ENCODE assay signal across 11 mouse cellular contexts in genomic region chr2:68346606-68347237, GRCm38 (mm10).
A peak's percentile ranks its signal among the peaks of the same experiment; 100 is the strongest.
DNase-seq lines count a peak whose midpoint lies in the region; ATAC-seq lines count a peak whose summit lies in the region.
"Had no signal": no experiment of that assay in that cellular context is flagged by ENCODE, and none has a peak within 500 bp of the region (broad histone marks: within the 10 kb centered on the region; RNA-seq: fewer than 3 reads in every experiment).

No protein-coding gene starts in this region.

- peaks cover 25% of the 10 kb centered on the region for H3K36me3 ChIP-seq in forebrain, embryonic 12.5 days (replicated peaks)
- H3K36me3 ChIP-seq in hindbrain, embryonic 14.5 days (replicated peaks; ENCODE audit: control insufficient read depth, insufficient read depth), result 0 out of 2 replicates have a peak, but pooled peaks cover 6% of the 10 kb centered on the region
- H3K36me3 ChIP-seq in midbrain, embryonic 16.5 days (ENCODE audit: control insufficient read depth, insufficient read depth, low read length), result no peaks in the 10 kb centered on the region

- 18% methylated on average over 8 of the region's 8 CpGs for WGBS in forebrain, embryonic 12.5 days
- WGBS in hindbrain, embryonic 14.5 days, result 16% methylated on average over 8 of the region's 8 CpGs
- 25% methylated on average over 8 of the region's 8 CpGs for WGBS in midbrain, embryonic 16.5 days

- no peak overlapping the region for H3K4me2 ChIP-seq in forebrain, embryonic 12.5 days
- H3K4me2 ChIP-seq in hindbrain, embryonic 14.5 days (replicated peaks), result no peak overlapping the region
- H3K4me2 ChIP-seq in midbrain, embryonic 16.5 days (ENCODE audit: low read length), result no peak overlapping the region

- no peak overlapping the region for H3K9ac ChIP-seq in forebrain, embryonic 12.5 days
- no peak overlapping the region for H3K9ac ChIP-seq in hindbrain, embryonic 14.5 days
- no peak overlapping the region for H3K9ac ChIP-seq in midbrain, embryonic 16.5 days (ENCODE audit: low read depth, low read length)
- H3K9ac ChIP-seq: liver, embryonic 14.5 days had no signal

- peak; percentile 17 for DNase-seq in layer of hippocampus, adult 11-12 months (ENCODE audit: low spot score)
- no peak for DNase-seq in layer of hippocampus, postnatal 25 days (ENCODE audit: extremely low spot score in 1 of 2, low spot score in 1 of 2)
- DNase-seq in hindbrain, embryonic 14.5 days (ENCODE audit: low spot score), result no peak
- DNase-seq in lung, postnatal 14 days, result no peak
- no peak for DNase-seq in spleen, postnatal 14 days (ENCODE audit: low spot score in 2 of 2)
- DNase-seq: gastrocnemius, postnatal 36 days had no signal

- peak; percentile 67; the same call in 1 of the 2 replicates for ATAC-seq in forebrain, embryonic 12.5 days (ENCODE audit: low FRiP score)
- peak; percentile 75 for ATAC-seq in hindbrain, embryonic 14.5 days (ENCODE audit: low FRiP score)
- ATAC-seq in midbrain, embryonic 16.5 days, result peak; percentile 78
- ATAC-seq: inflammation-experienced regulatory T-cells, adult 6 months had no signal

- H3K9me3 ChIP-seq in forebrain, embryonic 12.5 days, result no peaks in the 10 kb centered on the region
- no peaks in the 10 kb centered on the region for H3K9me3 ChIP-seq in hindbrain, embryonic 14.5 days (ENCODE audit: control insufficient read depth, low read length)
- no peaks in the 10 kb centered on the region for H3K9me3 ChIP-seq in midbrain, embryonic 16.5 days (replicated peaks; ENCODE audit: control insufficient read depth, low read length, poor library complexity, severe bottlenecking)

- H3K4me1 ChIP-seq in forebrain, embryonic 12.5 days, result peaks cover 24% of the 10 kb centered on the region
- H3K4me1 ChIP-seq in hindbrain, embryonic 14.5 days (replicated peaks; ENCODE audit: control insufficient read depth, insufficient read depth, low read length), result peaks cover 6% of the 10 kb centered on the region
- peaks cover 6% of the 10 kb centered on the region; the same call in 1 of the 2 replicates for H3K4me1 ChIP-seq in midbrain, embryonic 16.5 days (ENCODE audit: control insufficient read depth, insufficient read depth, low read length)

- peaks cover 6% of the 10 kb centered on the region; the same call in 1 of the 2 replicates for H3K27me3 ChIP-seq in forebrain, embryonic 12.5 days
- H3K27me3 ChIP-seq in hindbrain, embryonic 14.5 days (ENCODE audit: control insufficient read depth, insufficient read depth, low read length), result no peaks in the 10 kb centered on the region
- H3K27me3 ChIP-seq in midbrain, embryonic 16.5 days (ENCODE audit: control insufficient read depth, insufficient read depth, low read depth, low read length), result no peaks in the 10 kb centered on the region

- H3K4me3 ChIP-seq in forebrain, embryonic 12.5 days (replicated peaks), result no peak overlapping the region
- H3K4me3 ChIP-seq in hindbrain, embryonic 14.5 days (replicated peaks; ENCODE audit: low read length), result no peak overlapping the region
- H3K4me3 ChIP-seq in midbrain, embryonic 16.5 days (ENCODE audit: low read depth, low read length), result no peak overlapping the region
- H3K4me3 ChIP-seq: left cerebral cortex, adult 2 months had no signal

- H3K27ac ChIP-seq in forebrain, embryonic 12.5 days, result peak overlapping the region; percentile 67
- peak overlapping the region; percentile 41; the same call in 1 of the 2 replicates for H3K27ac ChIP-seq in hindbrain, embryonic 14.5 days
- 0 out of 2 replicates have a peak overlapping the region, but pooled peaks have one; percentile 28 for H3K27ac ChIP-seq in midbrain, embryonic 16.5 days (ENCODE audit: low read length)
- H3K27ac ChIP-seq: liver, embryonic 14.5 days had no signal
